26 mouse cellular contexts compared by ENCODE assay signal in the genomic region with DNA sequence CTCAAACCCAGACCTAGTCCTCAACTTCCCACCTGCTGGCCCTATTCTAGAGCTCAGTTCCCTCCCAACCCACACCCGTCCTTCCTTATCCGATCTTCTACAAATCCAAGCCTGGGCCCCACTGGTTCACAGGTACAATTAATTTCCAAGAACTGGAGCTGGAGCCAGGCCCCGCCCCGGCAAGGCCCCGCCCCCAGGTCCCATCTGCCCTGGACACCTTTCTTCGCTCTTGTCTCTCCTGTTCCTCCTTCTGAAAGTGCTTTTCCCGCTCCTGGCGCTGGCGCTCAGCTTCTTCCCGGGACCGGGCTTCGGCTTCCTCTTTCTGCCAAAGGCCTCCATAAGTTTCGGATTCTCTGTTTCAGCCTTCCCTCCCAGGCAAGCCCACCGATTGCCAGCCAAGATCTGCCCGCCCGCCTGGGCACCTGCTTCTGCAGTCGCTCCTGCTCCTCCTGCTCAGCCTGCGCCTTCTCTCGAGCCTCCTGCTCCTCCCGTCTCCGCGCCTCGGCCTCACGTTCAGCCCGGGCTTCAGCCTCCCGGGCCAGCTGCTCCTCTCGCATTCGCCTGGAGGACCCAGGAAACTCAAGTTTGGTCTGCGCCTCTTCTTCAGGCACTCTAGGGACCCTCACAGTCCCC. TPM values are rescaled to one million over a fixed set of nuclear protein-coding genes. Genes with fewer than 3 reads are reported as not detected.
DNase-seq lines count a peak whose midpoint lies in the region; ATAC-seq and TF ChIP-seq lines count a peak whose summit lies in the region.
"Had no signal": no experiment of that assay in that cellular context is flagged by ENCODE, and none has a peak within 500 bp of the region (broad histone marks: within the 10 kb centered on the region; RNA-seq: fewer than 3 reads in every experiment).

No protein-coding gene starts in this region.

- no peak for TF ChIP-seq EP300 in ES-Bruce4 (IDR thresholded peaks at IDR 0.05; ENCODE audit: insufficient read depth, low read depth, low read length)

- peaks cover 18% of the 10 kb centered on the region for H3K4me1 ChIP-seq in cerebellum, adult 2 months (ENCODE audit: control insufficient read depth, insufficient read depth, low read length)
- no peaks in the 10 kb centered on the region for H3K4me1 ChIP-seq in intestine, postnatal 0 days (replicated peaks; ENCODE audit: control insufficient read depth, insufficient read depth, low read length)
- peaks cover 10% of the 10 kb centered on the region for H3K4me1 ChIP-seq in intestine, embryonic 15.5 days (replicated peaks)
- peaks cover 4% of the 10 kb centered on the region for H3K4me1 ChIP-seq in ES-Bruce4 (ENCODE audit: control insufficient read depth, insufficient read depth, low read length)
- H3K4me1 ChIP-seq: embryonic facial prominence, embryonic 12.5 days had no signal

- WGBS in cerebellum, adult 2 months: 80% methylated on average over 29 of the region's 29 CpGs
- WGBS in intestine, postnatal 0 days: 81% methylated on average over 29 of the region's 29 CpGs
- 87% methylated on average over 29 of the region's 29 CpGs for WGBS in intestine, embryonic 15.5 days

- H3ac ChIP-seq in myocyte (ENCODE audit: control insufficient read depth, insufficient read length): no peak overlapping the region

- no peak for TF ChIP-seq CTCF in cerebellum, adult 2 months (IDR thresholded peaks at IDR 0.05; ENCODE audit: borderline replicate concordance, insufficient read depth, low read depth, low read length)
- TF ChIP-seq CTCF in intestine, postnatal 0 days (IDR thresholded peaks at IDR 0.05; ENCODE audit: low read depth): no peak
- TF ChIP-seq CTCF in ES-Bruce4 (IDR thresholded peaks at IDR 0.05; ENCODE audit: low read depth, low read length): no peak

- no peak overlapping the region for H3K4me3 ChIP-seq in cerebellum, adult 2 months (replicated peaks; ENCODE audit: insufficient read depth, low read depth, low read length)
- H3K4me3 ChIP-seq in intestine, postnatal 0 days (ENCODE audit: low read depth, low read length): no peak overlapping the region
- no peak overlapping the region for H3K4me3 ChIP-seq in intestine, embryonic 15.5 days (replicated peaks)
- peak overlapping the region; percentile 75 for H3K4me3 ChIP-seq in ES-Bruce4 (ENCODE audit: low read depth, low read length)
- no peak overlapping the region for H3K4me3 ChIP-seq in myocyte
- H3K4me3 ChIP-seq: embryonic facial prominence, embryonic 12.5 days; heart, embryonic 15.5 days; limb, embryonic 15.5 days; liver, embryonic 15.5 days; lung, embryonic 15.5 days; midbrain, embryonic 15.5 days; neural tube, embryonic 13.5 days had no signal

- no peak overlapping the region for H3K4me2 ChIP-seq in intestine, postnatal 0 days (replicated peaks; ENCODE audit: low read depth)
- no peak overlapping the region for H3K4me2 ChIP-seq in intestine, embryonic 15.5 days (replicated peaks)
- no peak overlapping the region for H3K4me2 ChIP-seq in myocyte (ENCODE audit: low read depth)
- H3K4me2 ChIP-seq: embryonic facial prominence, embryonic 12.5 days; heart, embryonic 15.5 days; hindbrain, embryonic 14.5 days; limb, embryonic 15.5 days; liver, embryonic 15.5 days; lung, embryonic 15.5 days; midbrain, embryonic 15.5 days; neural tube, embryonic 13.5 days had no signal

- no peaks in the 10 kb centered on the region for H3K9me3 ChIP-seq in intestine, postnatal 0 days (ENCODE audit: control insufficient read depth)
- no peaks in the 10 kb centered on the region for H3K9me3 ChIP-seq in intestine, embryonic 15.5 days
- H3K9me3 ChIP-seq in ES-Bruce4 (replicated peaks; ENCODE audit: control insufficient read depth, insufficient read depth, low read length, poor library complexity, severe bottlenecking): no peaks in the 10 kb centered on the region
- H3K9me3 ChIP-seq: embryonic facial prominence, embryonic 12.5 days; heart, embryonic 15.5 days; limb, embryonic 15.5 days; liver, embryonic 15.5 days; lung, embryonic 15.5 days; midbrain, embryonic 15.5 days; neural tube, embryonic 13.5 days had no signal

- TF ChIP-seq POLR2A in cerebellum, adult 2 months (IDR thresholded peaks at IDR 0.05; ENCODE audit: borderline replicate concordance, insufficient read depth, low read length): no peak
- TF ChIP-seq POLR2A in ES-Bruce4 (IDR thresholded peaks at IDR 0.05; ENCODE audit: insufficient read depth, low read length) (no peak), myocyte (IDR thresholded peaks at IDR 0.05; ENCODE audit: insufficient read length, low read depth) (no peak)

- peaks cover 4% of the 10 kb centered on the region for H3K79me2 ChIP-seq in myocyte (ENCODE audit: control insufficient read depth, insufficient read depth)

- no peak overlapping the region for H3K9ac ChIP-seq in intestine, postnatal 0 days (ENCODE audit: low read depth, low read length)
- no peak overlapping the region for H3K9ac ChIP-seq in intestine, embryonic 15.5 days
- peak overlapping the region; percentile 61 for H3K9ac ChIP-seq in ES-Bruce4 (ENCODE audit: low read depth, poor library complexity, severe bottlenecking)
- H3K9ac ChIP-seq: embryonic facial prominence, embryonic 12.5 days; forebrain, postnatal 0 days; heart, embryonic 15.5 days; hindbrain, embryonic 14.5 days; limb, embryonic 15.5 days; liver, embryonic 15.5 days; lung, embryonic 15.5 days; midbrain, embryonic 15.5 days; neural tube, embryonic 13.5 days had no signal

- peak; percentile 11 to 25 for DNase-seq in cerebellum, adult 2 months
- no peak for DNase-seq in cerebellum, postnatal 4 days (ENCODE audit: low spot score in 2 of 2)
- DNase-seq: adrenal gland, postnatal 14 days; forebrain, postnatal 0 days; gastrocnemius, postnatal 25 days; heart, postnatal 36 days; kidney, adult 8-10 months; layer of hippocampus, postnatal 36 days; left cerebral cortex, postnatal 4 days; thymus, adult 2 months; thymus, postnatal 4 days had no signal

- H3K36me3 ChIP-seq in intestine, postnatal 0 days (ENCODE audit: control insufficient read depth, insufficient read depth): peaks cover 58% of the 10 kb centered on the region; the same call in 1 of the 2 replicates
- H3K36me3 ChIP-seq in intestine, embryonic 15.5 days: peaks cover 53% of the 10 kb centered on the region
- H3K36me3 ChIP-seq in ES-Bruce4 (ENCODE audit: control insufficient read depth, insufficient read depth, low read length, poor library complexity, severe bottlenecking) (0 out of 2 replicates have a peak, but pooled peaks cover 2% of the 10 kb centered on the region), myocyte (ENCODE audit: control insufficient read depth, insufficient read depth) (peaks cover 60% of the 10 kb centered on the region)

- no peak for ATAC-seq in intestine, postnatal 0 days
- no peak for ATAC-seq in intestine, embryonic 15.5 days
- no peak for ATAC-seq in megakaryocyte progenitor cell, adult 5-6 weeks (replicated peaks; ENCODE audit: poor library complexity)
- ATAC-seq: forebrain, postnatal 0 days; inflammation-experienced regulatory T-cells, adult 6 months; midbrain, embryonic 15.5 days had no signal

- no peak overlapping the region for H3K27ac ChIP-seq in cerebellum, adult 2 months (ENCODE audit: insufficient read depth, low read length)
- peak overlapping the region; percentile 28; the same call in 1 of the 2 replicates for H3K27ac ChIP-seq in intestine, postnatal 0 days (ENCODE audit: low read depth, low read length)
- no peak overlapping the region for H3K27ac ChIP-seq in intestine, embryonic 15.5 days
- H3K27ac ChIP-seq in ES-Bruce4 (ENCODE audit: insufficient read depth, low read length): no peak overlapping the region
- H3K27ac ChIP-seq: embryonic facial prominence, embryonic 12.5 days; hindbrain, embryonic 14.5 days; limb, embryonic 15.5 days; liver, embryonic 15.5 days; lung, embryonic 15.5 days; midbrain, embryonic 15.5 days; neural tube, embryonic 13.5 days had no signal

- no peaks in the 10 kb centered on the region for H3K27me3 ChIP-seq in cerebellum, adult 2 months (ENCODE audit: control insufficient read depth, insufficient read depth, low read length)
- H3K27me3 ChIP-seq in intestine, postnatal 0 days (replicated peaks; ENCODE audit: control insufficient read depth, insufficient read depth, low read length): no peaks in the 10 kb centered on the region
- no peaks in the 10 kb centered on the region for H3K27me3 ChIP-seq in intestine, embryonic 15.5 days (replicated peaks)
- no peaks in the 10 kb centered on the region for H3K27me3 ChIP-seq in ES-Bruce4 (ENCODE audit: control insufficient read depth, insufficient read depth, low read length, poor library complexity, severe bottlenecking)
- H3K27me3 ChIP-seq in myocyte (ENCODE audit: control insufficient read depth, insufficient read depth, insufficient read length): no peaks in the 10 kb centered on the region
- H3K27me3 ChIP-seq: embryonic facial prominence, embryonic 12.5 days; heart, embryonic 15.5 days; limb, embryonic 15.5 days; liver, embryonic 15.5 days; lung, embryonic 15.5 days; midbrain, embryonic 15.5 days; neural tube, embryonic 13.5 days had no signal

RNA-seq across cellular contexts. Expression of a gene that starts 22.4 kb away (rescaled TPM):
- polyA plus RNA-seq in cerebellum, adult 2 months (2012; rRNA removed): 274 and 283 TPM in 2 replicates
- 11.7 and 12.2 TPM in 2 replicates for polyA plus RNA-seq in intestine, postnatal 0 days (2015; fragmentation: Nextera tagmentation; extraction: Ambion mirVana)
- 26.7 and 27.6 TPM in 2 replicates for polyA plus RNA-seq in intestine, embryonic 15.5 days (2015; fragmentation: Nextera tagmentation; extraction: Ambion mirVana)
- polyA plus RNA-seq in ES-Bruce4 (2011; ENCODE audit: insufficient read depth, insufficient read length, low read depth, missing spikeins) (29.0 and 31.9 TPM in 2 replicates), myocyte (2012; fragmentation: generic; extraction: Trizol) (236 TPM)
- 18.8 and 21.1 TPM in 2 replicates for total RNA-seq in megakaryocyte progenitor cell, adult 5-6 weeks (2015)
- total RNA-seq in megakaryocyte progenitor cell, adult 5-6 weeks (2017): 35.8 and 39.6 TPM in 2 replicates

RNA-seq across cellular contexts. Expression of a gene that starts 28.3 kb away (rescaled TPM):
- 175 TPM in 2 replicates for polyA plus RNA-seq in cerebellum, adult 2 months (2012; rRNA removed)
- 115 and 126 TPM in 2 replicates for polyA plus RNA-seq in intestine, postnatal 0 days (2015; fragmentation: Nextera tagmentation; extraction: Ambion mirVana)
- 94.2 and 99.7 TPM in 2 replicates for polyA plus RNA-seq in intestine, embryonic 15.5 days (2015; fragmentation: Nextera tagmentation; extraction: Ambion mirVana)
- polyA plus RNA-seq in ES-Bruce4 (2011; ENCODE audit: insufficient read depth, insufficient read length, low read depth, missing spikeins) (62.8 TPM in 2 replicates), myocyte (2012; fragmentation: generic; extraction: Trizol) (84.1 TPM)
- 33.5 and 38.5 TPM in 2 replicates for total RNA-seq in megakaryocyte progenitor cell, adult 5-6 weeks (2015)
- total RNA-seq in megakaryocyte progenitor cell, adult 5-6 weeks (2017): 54.6 and 61.8 TPM in 2 replicates

RNA-seq across cellular contexts. Expression of a gene that starts 31.2 kb away (rescaled TPM):
- 122 TPM in 2 replicates for polyA plus RNA-seq in cerebellum, adult 2 months (2012; rRNA removed)
- 56.7 and 67.5 TPM in 2 replicates for polyA plus RNA-seq in intestine, postnatal 0 days (2015; fragmentation: Nextera tagmentation; extraction: Ambion mirVana)
- polyA plus RNA-seq in intestine, embryonic 15.5 days (2015; fragmentation: Nextera tagmentation; extraction: Ambion mirVana): 172 and 202 TPM in 2 replicates
- polyA plus RNA-seq in ES-Bruce4 (2011; ENCODE audit: insufficient read depth, insufficient read length, low read depth, missing spikeins): 456 and 495 TPM in 2 replicates
- polyA plus RNA-seq in myocyte (2012; fragmentation: generic; extraction: Trizol): 56.6 TPM
- 172 and 184 TPM in 2 replicates for total RNA-seq in megakaryocyte progenitor cell, adult 5-6 weeks (2015)
- 286 and 377 TPM in 2 replicates for total RNA-seq in megakaryocyte progenitor cell, adult 5-6 weeks (2017)

RNA-seq across cellular contexts. Expression of a gene that starts 52.8 kb away (rescaled TPM):
- 0.93 and 2.0 TPM in 2 replicates for polyA plus RNA-seq in cerebellum, adult 2 months (2012; rRNA removed)
- 1.5 and 2.2 TPM in 2 replicates for polyA plus RNA-seq in intestine, postnatal 0 days (2015; fragmentation: Nextera tagmentation; extraction: Ambion mirVana)
- polyA plus RNA-seq in intestine, embryonic 15.5 days (2015; fragmentation: Nextera tagmentation; extraction: Ambion mirVana): 7.1 and 8.2 TPM in 2 replicates
- polyA plus RNA-seq in ES-Bruce4 (2011; ENCODE audit: insufficient read depth, insufficient read length, low read depth, missing spikeins) (1.0 and 1.2 TPM in 2 replicates), myocyte (2012; fragmentation: generic; extraction: Trizol) (0.06 TPM)
- not detected in 2 replicates for total RNA-seq in megakaryocyte progenitor cell, adult 5-6 weeks (2015)
- not detected in 2 replicates for total RNA-seq in megakaryocyte progenitor cell, adult 5-6 weeks (2017)
- total RNA-seq: MEL had no signal
- polyA plus RNA-seq: inflammation-experienced regulatory T-cells, adult 6 months had no signal

Comparison
In these comparisons a context has a peak if more than half of its experiments do, and no peak if none do; other contexts are left out.
1. DNase-seq: peak in cerebellum, adult 2 months (2 of 2); none in cerebellum, postnatal 4 days (0 of 2).